Mouse (Mus musculus) liver, postnatal 0 days (tissue): Measurements from ENCODE around the gene Plxdc1. TPM values are rescaled to one million over a fixed set of nuclear protein-coding genes. Genes with fewer than 3 reads are reported as not detected.

ENCODE experiments used
- ATAC-seq: fragments of 200-750 bp; cut with Nextera tagmentation; 2 replicates; pipeline ENCODE4 v1.8.0; 2017; ENCODE audit warnings: mild to moderate bottlenecking, moderate library complexity
- DNase-seq: peaks from one replicate; pipeline ENCODE4 v3.0.0-alpha.2; 2016
- H3K27ac ChIP-seq: fragments of 300-500 bp; sonication (generic); 2 replicates; pipeline ENCODE4 v1.5.1; 2014; ENCODE audit warnings: antibody characterized with exemption, moderate library complexity, mild to moderate bottlenecking, low read depth
- H3K27me3 ChIP-seq: fragments of 300-500 bp; sonication (generic); 2 replicates; pipeline ENCODE4 v1.6.1; 2014; ENCODE audit warnings: low read length, control low read depth, mixed read lengths; ENCODE audit not compliant: insufficient read depth
- H3K36me3 ChIP-seq: fragments of 300-500 bp; sonication (generic); replicated peaks from 2 replicates; pipeline ENCODE4 v1.6.1; 2014; ENCODE audit warnings: mild to moderate bottlenecking, control low read depth, low read length, moderate library complexity, mixed read lengths; ENCODE audit not compliant: insufficient read depth
- H3K4me1 ChIP-seq: fragments of 300-500 bp; sonication (generic); 2 replicates; pipeline ENCODE4 v1.6.1; 2014; ENCODE audit warnings: antibody characterized with exemption, mild to moderate bottlenecking, control low read depth; ENCODE audit not compliant: insufficient read depth
- H3K4me2 ChIP-seq: fragments of 300-500 bp; sonication (generic); 2 replicates; pipeline ENCODE4 v1.6.1; 2014; ENCODE audit warnings: low read depth, mild to moderate bottlenecking, low read length, moderate library complexity, mixed read lengths
- H3K4me3 ChIP-seq: fragments of 300-500 bp; sonication (generic); 2 replicates; pipeline ENCODE4 v1.5.1; 2014; ENCODE audit warnings: low read depth, low read length
- H3K9ac ChIP-seq: fragments of 300-500 bp; sonication (generic); replicated peaks from 2 replicates; pipeline ENCODE4 v1.6.1; 2014; ENCODE audit warnings: mild to moderate bottlenecking, moderate library complexity
- H3K9me3 ChIP-seq: fragments of 300-500 bp; sonication (generic); 2 replicates; pipeline ENCODE4 v1.6.1; 2016; ENCODE audit warnings: mild to moderate bottlenecking, control low read depth, low read length, mixed read lengths
- CTCF ChIP-seq: sonication (generic); IDR thresholded peaks from 2 replicates; pipeline ENCODE4 v1.5.1; 2016; ENCODE audit warnings: antibody characterized with exemption, low read depth
- EP300 ChIP-seq: IDR thresholded peaks from 2 replicates; pipeline ENCODE4 v1.6.1; 2016; ENCODE audit warnings: antibody characterized with exemption, low read depth, mild to moderate bottlenecking
- WGBS: fragments of 180-500 bp; shearing (Covaris S2); extraction: QIAGEN DNeasy Blood & Tissue Kit; methylation state at CpG from one replicate; pipeline ENCODE4 v1.1.7; 2014; ENCODE audit not compliant: insufficient replicate concordance; 5-methylcytosine and 5-hydroxymethylcytosine counted together
- polyA plus RNA-seq: library from polyadenylated mRNA; unstranded; fragments of >200 nt; fragmentation: Nextera tagmentation; extraction: Ambion mirVana; gene quantifications from 2 replicates; pipeline ENCODE4 v1.2.1, GENCODE M21; 2015

Plxdc1 gene
- polyA plus RNA-seq, 1 experiment from 2014 or later: 0.75 TPM

- no peak overlapping the region for H3K4me2 ChIP-seq
- H3K9me3 ChIP-seq: peaks cover 6% of the 10 kb centered on the region; the same call in 1 of the 2 replicates
- ATAC-seq (no peak), DNase-seq (no peak)
- no peaks in the 10 kb centered on the region for H3K4me1 ChIP-seq
- no peaks in the 10 kb centered on the region for H3K27me3 ChIP-seq
- no peak overlapping the region for H3K9ac ChIP-seq
- TF ChIP-seq CTCF: no peak
- TF ChIP-seq EP300: no peak
- H3K36me3 ChIP-seq: no peaks in the 10 kb centered on the region
- WGBS: 69% methylated on average over 4 of the region's 4 CpGs
- no peak overlapping the region for H3K27ac ChIP-seq
- H3K4me3 ChIP-seq: no peak overlapping the region
These were observed 89.6 kb downstream of the Plxdc1 start for GRCm38 (mm10) chr11:97896655-97897054.

GRCm38 (mm10) chr11:97891821-97892220 is 94.4 kb downstream of the Plxdc1 start:
- Histone ChIP-seq H3K9ac (no peak overlapping the region), H3K4me3 (no peak overlapping the region), H3K27me3 (no peaks in the 10 kb centered on the region), H3K9me3 (peaks cover 6% of the 10 kb centered on the region; the same call in 1 of the 2 replicates), H3K4me1 (no peaks in the 10 kb centered on the region), H3K4me2 (no peak overlapping the region), H3K27ac (no peak overlapping the region), H3K36me3 (no peaks in the 10 kb centered on the region)
- 75% methylated on average over 5 of the region's 5 CpGs for WGBS
- no peak for ATAC-seq
- DNase-seq: no peak
- TF ChIP-seq CTCF (no peak), EP300 (no peak)

DNA sequence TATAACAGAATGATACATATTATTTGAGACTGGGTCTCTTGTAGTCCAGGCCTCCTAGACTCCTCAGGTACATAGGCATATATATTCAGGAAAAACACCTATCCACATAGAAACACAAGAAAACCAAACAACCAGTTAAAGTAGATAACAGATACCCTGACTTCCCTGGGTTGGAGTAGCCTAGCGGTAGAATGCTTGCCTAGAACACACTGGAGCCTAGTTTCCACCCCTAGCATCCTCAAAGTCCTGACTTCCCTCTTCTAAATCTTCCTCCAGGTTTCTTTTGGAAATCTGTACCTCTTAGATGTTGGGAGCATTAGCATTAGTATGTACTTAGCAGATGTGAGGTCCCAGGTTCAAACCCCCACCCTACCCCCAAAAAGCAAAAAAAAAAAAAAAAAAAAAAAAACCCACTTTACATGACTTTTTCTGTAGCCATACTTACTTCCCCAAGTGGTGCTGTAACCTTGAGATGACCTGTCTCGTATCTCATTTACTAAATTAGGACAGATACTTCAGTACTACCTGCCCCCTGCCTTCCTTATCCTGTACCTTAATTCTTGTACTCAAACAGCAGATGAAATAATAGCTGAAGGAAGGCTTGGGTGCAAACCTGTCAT is 100.8 kb downstream of the Plxdc1 start:
- Histone ChIP-seq H3K4me3 (no peak overlapping the region), H3K36me3 (no peaks in the 10 kb centered on the region), H3K27me3 (no peaks in the 10 kb centered on the region), H3K4me2 (no peak overlapping the region), H3K27ac (no peak overlapping the region), H3K9me3 (no peaks in the 10 kb centered on the region), H3K9ac (no peak overlapping the region), H3K4me1 (peaks cover 4% of the 10 kb centered on the region; the same call in 1 of the 2 replicates)
- DNase-seq (no peak), ATAC-seq (no peak)
- no peak for TF ChIP-seq CTCF
- no peak for TF ChIP-seq EP300
- 88% methylated on average over 2 of the region's 2 CpGs for WGBS

DNA sequence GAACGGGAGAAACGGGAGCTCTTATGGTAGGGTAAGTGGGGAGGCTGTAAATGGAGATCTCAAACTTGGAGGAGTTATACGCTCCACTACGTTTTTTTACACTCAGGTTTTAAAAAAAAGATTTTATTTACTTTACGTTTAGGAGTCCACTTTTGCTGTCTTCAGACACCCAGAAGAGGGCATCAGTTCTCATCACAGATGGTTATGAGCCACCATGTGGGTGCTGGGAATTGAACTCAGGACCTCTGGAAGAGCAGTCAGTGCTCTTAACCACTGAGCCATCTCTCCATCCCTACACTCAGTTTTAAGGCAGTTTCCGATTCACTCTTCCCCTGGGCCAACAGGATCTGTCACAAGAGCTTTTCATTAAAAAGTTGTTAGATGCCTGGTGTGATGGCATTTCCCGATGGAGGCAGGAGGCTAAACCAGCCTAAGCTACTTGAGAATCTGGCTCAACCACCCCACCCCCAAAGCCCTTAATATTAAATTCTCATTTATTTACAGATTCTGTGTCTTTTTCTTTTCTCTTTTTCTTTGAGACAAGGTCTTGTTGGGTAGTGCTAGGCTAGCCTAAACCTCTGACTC is 101.6 kb downstream of the Plxdc1 start:
- ATAC-seq (no peak; the same call in 1 of the 2 replicates), DNase-seq (no peak)
- H3K4me3 ChIP-seq: peak overlapping the region; percentile 62
- peaks cover 4% of the 10 kb centered on the region; the same call in 1 of the 2 replicates for H3K4me1 ChIP-seq
- TF ChIP-seq CTCF (peak; percentile 17; the same call in 1 of the 2 replicates), EP300 (no peak)
- peak overlapping the region; percentile 69 for H3K4me2 ChIP-seq
- no peaks in the 10 kb centered on the region for H3K27me3 ChIP-seq
- H3K27ac ChIP-seq: peak overlapping the region; percentile 83
- 30% methylated on average over 7 of the region's 7 CpGs for WGBS
- H3K36me3 ChIP-seq: no peaks in the 10 kb centered on the region
- no peaks in the 10 kb centered on the region for H3K9me3 ChIP-seq
- H3K9ac ChIP-seq: peak overlapping the region; percentile 63

- Histone ChIP-seq H3K9me3 (no peaks in the 10 kb centered on the region), H3K4me3 (peak within 1 kb of the TSS; percentile 62), H3K4me1 (peaks cover 4% of the 10 kb centered on the region; the same call in 1 of the 2 replicates), H3K4me2 (peak within 1 kb of the TSS; percentile 69), H3K27me3 (no peaks in the 10 kb centered on the region), H3K9ac (peak within 1 kb of the TSS; percentile 63), H3K27ac (peak within 1 kb of the TSS; percentile 83), H3K36me3 (no peaks in the 10 kb centered on the region)
- 2% methylated on average over 37 of the region's 37 CpGs for WGBS
- TF ChIP-seq EP300 (peak; percentile 33; the same call in 1 of the 2 replicates), CTCF (peak; percentile 77)
- peak; percentile 96 for ATAC-seq
- peak; percentile 96 for DNase-seq
These were observed 102.2 kb downstream of the Plxdc1 start, which contains the start of gene Fbxo47 for GRCm38 (mm10) chr11:97883918-97884600. Gene Fbxo47 (minus strand): TSS chr11:97884154.

- Histone ChIP-seq H3K4me2 (peak overlapping the region; percentile 69), H3K36me3 (no peaks in the 10 kb centered on the region), H3K4me3 (peak overlapping the region; percentile 62), H3K9me3 (no peaks in the 10 kb centered on the region), H3K9ac (peak overlapping the region; percentile 59), H3K27ac (peak overlapping the region; percentile 75), H3K4me1 (peaks cover 4% of the 10 kb centered on the region; the same call in 1 of the 2 replicates), H3K27me3 (no peaks in the 10 kb centered on the region)
- DNase-seq: peak; percentile 87
- peak; percentile 61 for ATAC-seq
- no peak; the same call in 1 of the 2 replicates for TF ChIP-seq EP300
- TF ChIP-seq CTCF: no peak
- WGBS: 5% methylated on average over 26 of the region's 26 CpGs
These were observed 102.7 kb downstream of the Plxdc1 start for GRCm38 (mm10) chr11:97883542-97883917.
